Mouse (Mus musculus) liver, adult 2 months (tissue): ENCODE measurements around the gene Echdc3.

Experiments
- CTCF ChIP-seq: fragments of 200-500 bp; IDR thresholded peaks from 2 replicates; pipeline ENCODE4 v1.5.1; 2011; ENCODE audit warnings: low read depth, low read length, control low read depth
- POLR2A ChIP-seq: fragments of 200-500 bp; IDR thresholded peaks from 2 replicates; pipeline ENCODE4 v1.6.1; 2011; ENCODE audit warnings: low read length, control low read depth; ENCODE audit not compliant: insufficient read depth; ENCODE audit errors: extremely low read depth

DNA sequence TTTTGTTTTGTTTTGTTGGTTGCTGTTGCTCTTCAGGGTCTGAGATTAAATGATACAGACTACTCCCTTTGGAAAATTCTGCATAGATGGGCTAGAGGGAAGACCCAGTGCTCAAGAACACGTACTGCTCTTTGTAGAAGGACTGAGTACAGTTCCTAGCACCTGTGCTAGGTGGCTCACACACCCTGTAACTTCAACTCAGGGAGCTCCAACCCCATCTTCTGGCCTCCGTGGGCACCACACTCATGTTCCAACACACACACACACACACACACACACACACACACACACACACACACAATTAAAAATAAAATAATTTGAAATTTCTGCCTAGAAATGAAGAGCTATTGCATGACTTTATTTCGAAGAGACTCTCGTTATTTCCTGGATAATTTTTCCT, 47.8 kb upstream of the Echdc3 start:
- TF ChIP-seq POLR2A = no peak
- no peak for TF ChIP-seq CTCF
